Mouse (Mus musculus) stomach, postnatal 0 days (tissue): ENCODE measurements around the gene Lrmda.

Source experiments
- CTCF ChIP-seq: IDR thresholded peaks from 2 replicates; pipeline ENCODE4 v1.5.1; 2016; ENCODE audit warnings: antibody characterized with exemption, low read depth, mild to moderate bottlenecking, moderate library complexity
- EP300 ChIP-seq: optimal IDR thresholded peaks from 2 replicates; pipeline ENCODE3; 2016; ENCODE audit warnings: antibody characterized with exemption

- no peak for TF ChIP-seq CTCF
- TF ChIP-seq EP300, result no peak
These were observed 351.6 kb downstream of the Lrmda start for GRCm38 (mm10) chr14:22371136-22371535.
